Mouse (Mus musculus) heart, postnatal 0 days (tissue): Measurements from ENCODE around the gene Camkmt.

Source experiments
- CTCF ChIP-seq: IDR thresholded peaks from 2 replicates; pipeline ENCODE4 v1.5.1; 2016; ENCODE audit warnings: antibody characterized with exemption, control low read depth, low read depth
- EP300 ChIP-seq: IDR thresholded peaks from 2 replicates; pipeline ENCODE4 v1.6.1; 2016; ENCODE audit warnings: antibody characterized with exemption, low read depth

DNA sequence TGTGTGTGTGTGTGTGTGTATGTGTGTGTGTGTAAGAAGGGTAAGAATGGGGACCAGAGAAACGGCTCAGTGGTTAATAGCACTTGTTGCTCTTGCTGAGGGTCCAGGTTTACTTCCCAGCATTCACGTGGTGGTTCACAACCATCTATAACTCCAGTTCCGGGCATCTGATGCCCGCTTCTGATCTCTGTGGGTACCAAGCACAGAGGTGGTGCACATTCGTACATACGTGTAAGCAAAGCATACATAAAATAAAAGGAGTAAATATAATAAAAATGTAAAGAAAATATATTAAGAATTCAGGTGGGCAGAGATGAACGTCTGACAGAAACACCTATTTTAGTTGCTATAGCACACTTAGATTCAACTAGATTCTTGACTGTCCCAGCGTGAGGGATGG is 260.9 kb downstream of the Camkmt start:
- TF ChIP-seq CTCF (no peak), EP300 (no peak)
